ENCODE assay signal across 8 mouse cellular contexts in genomic region chr8:120970346-120970745, GRCm38 (mm10).
DNase-seq lines count a peak whose midpoint lies in the region; ATAC-seq lines count a peak whose summit lies in the region.

No protein-coding gene starts in this region.

- no peaks in the 10 kb centered on the region for H3K36me3 ChIP-seq in heart, embryonic 10.5 days
- H3K36me3 ChIP-seq in limb, embryonic 11.5 days (ENCODE audit: control insufficient read depth, insufficient read depth, low read length), result no peaks in the 10 kb centered on the region
- no peaks in the 10 kb centered on the region for H3K36me3 ChIP-seq in splenic B cell, adult 2 months (ENCODE audit: control insufficient read depth, insufficient read depth, low read length, poor library complexity, severe bottlenecking)

- H3K27ac ChIP-seq in heart, embryonic 10.5 days, result no peak overlapping the region
- H3K27ac ChIP-seq in limb, embryonic 11.5 days (replicated peaks; ENCODE audit: low read depth, low read length), result no peak overlapping the region

- WGBS in heart, embryonic 10.5 days, result 34% methylated on average over 5 of the region's 5 CpGs
- 23% methylated on average over 5 of the region's 5 CpGs for WGBS in limb, embryonic 11.5 days

- H3K4me3 ChIP-seq in heart, embryonic 10.5 days, result no peak overlapping the region
- no peak overlapping the region for H3K4me3 ChIP-seq in limb, embryonic 11.5 days (ENCODE audit: low read depth, low read length)

- H3K4me2 ChIP-seq in limb, embryonic 11.5 days (ENCODE audit: low read depth, severe bottlenecking), result no peak overlapping the region

- ATAC-seq in limb, embryonic 11.5 days (ENCODE audit: insufficient number of reproducible peaks, low FRiP score, low TSS enrichment, low read depth), result no peak

- peak; percentile 59 to 66 for DNase-seq in heart, postnatal 14 days
- DNase-seq in heart, embryonic 10.5 days (ENCODE audit: low spot score), result no peak
- peak; percentile 6 to 13 for DNase-seq in right cerebral cortex, adult 2 months (ENCODE audit: low spot score in 2 of 2)
- no peak for DNase-seq in right cerebral cortex, postnatal 36 days (ENCODE audit: low spot score in 2 of 2)
- DNase-seq in c-Kit-positive CD71-positive TER-119-negative erythroid progenitor cells, embryonic 14.5 days (ENCODE audit: low read depth), result peak; percentile 13
- peak; percentile 81 for DNase-seq in limb, embryonic 11.5 days (ENCODE audit: low spot score)
- DNase-seq in splenic B cell, adult 2 months (ENCODE audit: low read depth, low spot score), result peak; percentile 45
- DNase-seq in gastrocnemius, postnatal 36 days, result no peak

- H3K9me3 ChIP-seq in heart, embryonic 10.5 days, result no peaks in the 10 kb centered on the region
- H3K9me3 ChIP-seq in limb, embryonic 11.5 days (ENCODE audit: control insufficient read depth, low read length), result no peaks in the 10 kb centered on the region

- H3K4me1 ChIP-seq in heart, embryonic 10.5 days, result peaks cover 16% of the 10 kb centered on the region
- H3K4me1 ChIP-seq in limb, embryonic 11.5 days (ENCODE audit: control insufficient read depth, insufficient read depth, low read length), result 0 out of 2 replicates have a peak, but pooled peaks cover 7% of the 10 kb centered on the region

- no peak overlapping the region for H3K9ac ChIP-seq in limb, embryonic 11.5 days (ENCODE audit: low read length)

- intact Hi-C loops in heart, postnatal 14 days (cut with DNase I), result loop anchor here (2.0 to 5.0 kb wide), 2 partner anchors 73 to 122 kb away; no protein-coding TSS in a partner anchor
- intact Hi-C loops in gastrocnemius, postnatal 36 days (cut with DNase I), result loop anchor here (2.0 kb wide), 1 partner anchor 122 kb away; no protein-coding TSS in a partner anchor

- peaks cover 98% of the 10 kb centered on the region for H3K27me3 ChIP-seq in heart, embryonic 10.5 days (ENCODE audit: insufficient read depth, poor library complexity, severe bottlenecking)
- H3K27me3 ChIP-seq in limb, embryonic 11.5 days (ENCODE audit: control insufficient read depth, insufficient read depth, low read length), result peaks cover 53% of the 10 kb centered on the region
- H3K27me3 ChIP-seq in splenic B cell, adult 2 months (ENCODE audit: control insufficient read depth, insufficient read depth, low read length, poor library complexity, severe bottlenecking), result no peaks in the 10 kb centered on the region

Comparison
In these comparisons a context has a peak if more than half of its experiments do, and no peak if none do; other contexts are left out.
1. DNase-seq: peak in heart, postnatal 14 days (2 of 2), right cerebral cortex, adult 2 months (2 of 2), c-Kit-positive CD71-positive TER-119-negative erythroid progenitor cells, embryonic 14.5 days (single experiment), limb, embryonic 11.5 days (single experiment) and splenic B cell, adult 2 months (single experiment); none in heart, embryonic 10.5 days (single experiment), right cerebral cortex, postnatal 36 days (0 of 2) and gastrocnemius, postnatal 36 days (0 of 2).